ENCODE assay signal across 1 mouse cellular context in genomic region chr17:28088718-28089117, GRCm38 (mm10).
TF ChIP-seq lines count a peak whose summit lies in the region.

No protein-coding gene starts in this region.

TF ChIP-seq in MEL, 35 proteins besides CTCF, POLR2A, EP300 and RAD21:
- TF ChIP-seq BHLHE40 (IDR thresholded peaks at IDR 0.05; ENCODE audit: borderline replicate concordance, low read depth, low read length) (no peak), NELFE (IDR thresholded peaks at IDR 0.05; ENCODE audit: low read depth, low read length) (no peak), MYC (IDR thresholded peaks at IDR 0.05; ENCODE audit: low read depth, low read length) (no peak), USF1 (IDR thresholded peaks at IDR 0.05; ENCODE audit: low read depth, low read length) (0 out of 2 replicates have a peak, but pooled peaks have one; percentile 6)
